8 mouse cellular contexts compared by ENCODE assay signal in the genomic region with DNA sequence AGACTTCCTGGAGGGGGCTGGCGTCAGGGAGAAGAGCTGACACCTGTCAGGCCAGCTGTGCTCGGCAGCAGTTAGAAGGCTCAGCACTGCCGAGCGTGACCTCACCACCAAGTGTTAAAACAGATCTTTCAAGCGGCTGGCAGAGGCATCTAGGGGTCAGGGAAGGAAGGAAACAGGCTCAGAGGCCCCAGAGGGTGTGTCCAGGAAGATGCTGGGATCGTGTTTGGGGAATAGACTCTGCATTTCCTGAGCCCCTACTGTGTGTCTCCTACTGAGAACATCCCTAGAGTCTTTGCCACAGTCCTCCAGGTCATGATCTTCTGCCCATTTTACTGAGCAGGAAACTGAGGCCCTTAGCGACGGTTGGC. TPM values are rescaled to one million over a fixed set of nuclear protein-coding genes. Genes with fewer than 3 reads are reported as not detected.
A peak's percentile ranks its signal among the peaks of the same experiment; 100 is the strongest.
DNase-seq lines count a peak whose midpoint lies in the region; ATAC-seq and TF ChIP-seq lines count a peak whose summit lies in the region.

No protein-coding gene starts in this region.

- WGBS in heart, embryonic 13.5 days = 22% methylated on average over 8 of the region's 8 CpGs
- WGBS in limb, embryonic 15.5 days = 38% methylated on average over 8 of the region's 8 CpGs

- H3ac ChIP-seq in C2C12 (ENCODE audit: control insufficient read depth, insufficient read length, low read depth) = peak overlapping the region; percentile 15

- H3K9ac ChIP-seq in heart, embryonic 13.5 days = peak overlapping the region; percentile 63; the same call in 1 of the 2 replicates
- no peak overlapping the region for H3K9ac ChIP-seq in limb, embryonic 15.5 days

- no peak for ATAC-seq in G1E (ENCODE audit: extremely low read depth, insufficient number of reproducible peaks, low FRiP score, poor library complexity, severe bottlenecking)
- ATAC-seq in heart, embryonic 13.5 days (ENCODE audit: extremely low read depth, insufficient number of reproducible peaks, low FRiP score, low TSS enrichment) = no peak
- ATAC-seq in limb, embryonic 15.5 days (ENCODE audit: insufficient number of reproducible peaks, low FRiP score, low TSS enrichment, low read depth) = no peak

- no peaks in the 10 kb centered on the region for H3K9me3 ChIP-seq in G1E (replicated peaks)
- H3K9me3 ChIP-seq in heart, embryonic 13.5 days = no peaks in the 10 kb centered on the region
- no peaks in the 10 kb centered on the region for H3K9me3 ChIP-seq in limb, embryonic 15.5 days

- H3K4me1 ChIP-seq in G1E (ENCODE audit: insufficient read depth, low read depth, low read length) = peaks cover 86% of the 10 kb centered on the region
- peaks cover 90% of the 10 kb centered on the region for H3K4me1 ChIP-seq in heart, embryonic 13.5 days
- peaks cover 76% of the 10 kb centered on the region for H3K4me1 ChIP-seq in limb, embryonic 15.5 days

- H3K36me3 ChIP-seq in C2C12 (ENCODE audit: control insufficient read depth, insufficient read depth) = peaks cover 28% of the 10 kb centered on the region
- peaks cover 76% of the 10 kb centered on the region for H3K36me3 ChIP-seq in G1E (replicated peaks)
- H3K36me3 ChIP-seq in heart, embryonic 13.5 days = no peaks in the 10 kb centered on the region
- H3K36me3 ChIP-seq in limb, embryonic 15.5 days = no peaks in the 10 kb centered on the region

- peaks cover 72% of the 10 kb centered on the region for H3K79me2 ChIP-seq in C2C12 (ENCODE audit: control insufficient read depth, insufficient read depth)

- H3K4me3 ChIP-seq in C2C12 (ENCODE audit: insufficient read depth, poor library complexity, severe bottlenecking) (no peak overlapping the region), G1E (ENCODE audit: low read depth, low read length) (peak overlapping the region; percentile 68; the same call in 1 of the 2 replicates)
- no peak overlapping the region for H3K4me3 ChIP-seq in heart, embryonic 13.5 days
- no peak overlapping the region for H3K4me3 ChIP-seq in limb, embryonic 15.5 days

- H3K27me3 ChIP-seq in C2C12 (ENCODE audit: control insufficient read depth, insufficient read depth, insufficient read length) (no peaks in the 10 kb centered on the region), G1E (ENCODE audit: insufficient read depth, low read length) (no peaks in the 10 kb centered on the region)
- H3K27me3 ChIP-seq in heart, embryonic 13.5 days (replicated peaks) = no peaks in the 10 kb centered on the region
- no peaks in the 10 kb centered on the region for H3K27me3 ChIP-seq in limb, embryonic 15.5 days

- H3K27ac ChIP-seq in heart, embryonic 13.5 days (replicated peaks) = peak overlapping the region; percentile 72
- H3K27ac ChIP-seq in limb, embryonic 15.5 days = 0 out of 2 replicates have a peak overlapping the region, but pooled peaks have one; percentile 33

- peaks cover 40% of the 10 kb centered on the region for H3K79me3 ChIP-seq in C2C12 (ENCODE audit: low read depth)

- peak overlapping the region; percentile 71 for H3K4me2 ChIP-seq in heart, embryonic 13.5 days
- H3K4me2 ChIP-seq in limb, embryonic 15.5 days = no peak overlapping the region

- no peak for DNase-seq in G1E (ENCODE audit: low spot score)
- peak; percentile 77 to 82 for DNase-seq in thymus, adult 18-20 months
- no peak for DNase-seq in cerebellum, postnatal 36 days
- DNase-seq in layer of hippocampus, postnatal 14 days (ENCODE audit: low spot score in 2 of 2) = no peak
- DNase-seq in frontal cortex, postnatal 25 days (ENCODE audit: low spot score in 2 of 2) = no peak

- TF ChIP-seq CTCF in C2C12 (IDR thresholded peaks at IDR 0.05; ENCODE audit: control insufficient read depth, insufficient read depth, insufficient read length) (no peak), G1E (IDR thresholded peaks at IDR 0.05; ENCODE audit: low read depth, low read length) (no peak)

TF ChIP-seq in C2C12, 6 proteins besides CTCF, POLR2A, EP300 and RAD21:
- peak; percentile 98 for TF ChIP-seq MYOD1 (IDR thresholded peaks at IDR 0.05; ENCODE audit: control insufficient read depth, insufficient read length, low read depth)
- TF ChIP-seq MAX (IDR thresholded peaks at IDR 0.05) = no peak

RNA-seq across cellular contexts. Expression of a gene that starts 5.0 kb away (rescaled TPM):
- polyA plus RNA-seq in C2C12 (2012; fragmentation: generic; extraction: Trizol) = 11.5 TPM
- total RNA-seq in G1E (2014; fragmentation: Nextera tagmentation) = 29.9 and 70.3 TPM in 2 replicates
- total RNA-seq in G1E (2017) = 14.1 and 16.3 TPM in 2 replicates
- 45.6 and 45.9 TPM in 2 replicates for polyA plus RNA-seq in G1E (2012)
- polyA plus RNA-seq in heart, embryonic 13.5 days (2015; fragmentation: Nextera tagmentation; extraction: Ambion mirVana) = 6.2 and 6.6 TPM in 2 replicates
- 10.0 and 14.5 TPM in 2 replicates for polyA plus RNA-seq in limb, embryonic 15.5 days (2015; fragmentation: Nextera tagmentation; extraction: Ambion mirVana)
- 1 to 10 TPM; 1.1 to 1.4 TPM for total RNA-seq in layer of hippocampus, postnatal 14 days (2021)

RNA-seq across cellular contexts. Expression of a gene that starts 28.9 kb away (rescaled TPM):
- 3.8 TPM for polyA plus RNA-seq in C2C12 (2012; fragmentation: generic; extraction: Trizol)
- total RNA-seq in G1E (2014; fragmentation: Nextera tagmentation) = 0.30 TPM in 1 of 2 replicates, not detected in the other
- total RNA-seq in G1E (2017) = 0.05 and 0.06 TPM in 2 replicates
- polyA plus RNA-seq in G1E (2012) = 0.04 and 0.05 TPM in 2 replicates
- 2.6 and 3.4 TPM in 2 replicates for polyA plus RNA-seq in heart, embryonic 13.5 days (2015; fragmentation: Nextera tagmentation; extraction: Ambion mirVana)
- polyA plus RNA-seq in limb, embryonic 15.5 days (2015; fragmentation: Nextera tagmentation; extraction: Ambion mirVana) = 15.4 and 19.0 TPM in 2 replicates
- 1 to 10 TPM; 5.1 to 6.0 TPM for total RNA-seq in layer of hippocampus, postnatal 14 days (2021)

RNA-seq across cellular contexts. Expression of a gene that starts 33.9 kb away (rescaled TPM):
- 780 TPM for polyA plus RNA-seq in C2C12 (2012; fragmentation: generic; extraction: Trizol)
- not detected in 2 replicates for total RNA-seq in G1E (2014; fragmentation: Nextera tagmentation)
- 0.22 TPM in 1 of 2 replicates, not detected in the other for total RNA-seq in G1E (2017)
- not detected in 2 replicates for polyA plus RNA-seq in G1E (2012)
- polyA plus RNA-seq in heart, embryonic 13.5 days (2015; fragmentation: Nextera tagmentation; extraction: Ambion mirVana) = 288 and 305 TPM in 2 replicates
- polyA plus RNA-seq in limb, embryonic 15.5 days (2015; fragmentation: Nextera tagmentation; extraction: Ambion mirVana) = 488 and 490 TPM in 2 replicates
- total RNA-seq in layer of hippocampus, postnatal 14 days (2021) = 10 to 100 TPM; 77.9 to 91.6 TPM

Comparison
In these comparisons a context has a peak if more than half of its experiments do, and no peak if none do; other contexts are left out.
1. DNase-seq: peak in thymus, adult 18-20 months (2 of 2); none in G1E (single experiment), cerebellum, postnatal 36 days (0 of 2), layer of hippocampus, postnatal 14 days (0 of 2) and frontal cortex, postnatal 25 days (0 of 2).
2. RNA of a gene that starts 33.9 kb away (polyA plus RNA-seq): 780 TPM in C2C12 (single experiment), 488 to 490 TPM in limb, embryonic 15.5 days and 288 to 305 TPM in heart, embryonic 13.5 days; not detected in G1E; every median in the first group is over 100 times any median in the second.